Mouse (Mus musculus) forebrain, embryonic 16.5 days (tissue): Measurements from ENCODE around the gene Rai14. TPM values are rescaled to one million over a fixed set of nuclear protein-coding genes. Genes with fewer than 3 reads are reported as not detected.
"Not testable (repeated sequence)": the region's sequence is repeated elsewhere in the genome, so short reads cannot be mapped to it uniquely, and the experiment has no call there.

Experiments used
- ATAC-seq: fragments of 200-750 bp; cut with Nextera tagmentation; 2 replicates; pipeline ENCODE4 v1.8.0; 2017; ENCODE audit warnings: mild to moderate bottlenecking, moderate library complexity
- H3K27ac ChIP-seq: fragments of 300-500 bp; sonication (generic); 2 replicates; pipeline ENCODE4 v1.5.1; 2014; ENCODE audit warnings: low read length, control low read depth
- H3K27me3 ChIP-seq: fragments of 300-500 bp; sonication (generic); replicated peaks from 2 replicates; pipeline ENCODE4 v1.6.1; 2014; ENCODE audit warnings: low read length; ENCODE audit not compliant: control insufficient read depth, insufficient read depth
- H3K36me3 ChIP-seq: fragments of 300-500 bp; sonication (generic); 2 replicates; pipeline ENCODE4 v1.6.1; 2014; ENCODE audit not compliant: control insufficient read depth, insufficient read depth
- H3K4me1 ChIP-seq: fragments of 300-500 bp; sonication (generic); replicated peaks from 2 replicates; pipeline ENCODE4 v1.6.1; 2014; ENCODE audit warnings: low read length; ENCODE audit not compliant: control insufficient read depth, insufficient read depth
- H3K4me2 ChIP-seq: fragments of 300-500 bp; sonication (generic); 2 replicates; pipeline ENCODE4 v1.6.1; 2014; ENCODE audit warnings: mild to moderate bottlenecking, low read length, control low read depth
- H3K4me3 ChIP-seq: fragments of 300-500 bp; sonication (generic); replicated peaks from 2 replicates; pipeline ENCODE4 v1.5.1; 2014; ENCODE audit warnings: mild to moderate bottlenecking, low read length, control low read depth
- H3K9ac ChIP-seq: fragments of 300-500 bp; sonication (generic); replicated peaks from 2 replicates; pipeline ENCODE4 v1.6.1; 2014; ENCODE audit warnings: low read depth, low read length, control low read depth
- H3K9me3 ChIP-seq: fragments of 300-500 bp; sonication (generic); 2 replicates; pipeline ENCODE4 v1.6.1; 2016; ENCODE audit warnings: low read length; ENCODE audit not compliant: control insufficient read depth
- WGBS: fragments of 180-500 bp; shearing (Covaris S2); extraction: QIAGEN DNeasy Blood & Tissue Kit; methylation state at CpG from one replicate; pipeline ENCODE4 v1.1.7; 2014; 5-methylcytosine and 5-hydroxymethylcytosine counted together
- polyA plus RNA-seq: library from polyadenylated mRNA; unstranded; fragments of >200 nt; fragmentation: Nextera tagmentation; extraction: Ambion mirVana; gene quantifications from 2 replicates; pipeline ENCODE4 v1.2.1, GENCODE M21; 2015

Gene Rai14
- polyA plus RNA-seq, 1 experiment from 2014 or later = 33.3 TPM

DNA sequence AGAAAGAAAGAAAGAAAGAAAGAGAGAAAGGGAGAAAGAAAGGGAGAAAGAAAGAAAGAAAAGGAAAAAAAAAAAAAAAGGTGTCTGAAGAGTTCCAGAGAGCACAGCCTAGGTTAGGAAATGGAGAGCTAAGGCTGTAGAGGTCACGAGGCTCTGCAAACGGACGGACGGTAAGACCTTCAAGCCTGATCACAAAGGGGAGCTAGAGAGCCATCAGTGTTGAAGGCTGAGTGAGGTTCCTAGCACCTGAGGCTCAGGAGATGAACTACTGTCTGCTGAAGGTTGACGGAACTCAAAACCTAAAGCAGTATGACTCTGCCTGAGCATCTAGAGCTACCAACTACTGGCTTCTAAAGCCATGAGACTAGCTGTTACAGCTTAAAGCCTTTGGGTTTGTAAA is 179.8 kb downstream of the Rai14 start:
- no peak for ATAC-seq
- no peaks in the 10 kb centered on the region for H3K36me3 ChIP-seq
- no peak overlapping the region for H3K27ac ChIP-seq
- no peaks in the 10 kb centered on the region for H3K9me3 ChIP-seq
- H3K4me1 ChIP-seq = no peaks in the 10 kb centered on the region
- no peaks in the 10 kb centered on the region for H3K27me3 ChIP-seq
- WGBS = 83% methylated on average over 5 of the region's 5 CpGs
- no peak overlapping the region for H3K4me2 ChIP-seq
- no peak overlapping the region for H3K9ac ChIP-seq
- no peak overlapping the region for H3K4me3 ChIP-seq

DNA sequence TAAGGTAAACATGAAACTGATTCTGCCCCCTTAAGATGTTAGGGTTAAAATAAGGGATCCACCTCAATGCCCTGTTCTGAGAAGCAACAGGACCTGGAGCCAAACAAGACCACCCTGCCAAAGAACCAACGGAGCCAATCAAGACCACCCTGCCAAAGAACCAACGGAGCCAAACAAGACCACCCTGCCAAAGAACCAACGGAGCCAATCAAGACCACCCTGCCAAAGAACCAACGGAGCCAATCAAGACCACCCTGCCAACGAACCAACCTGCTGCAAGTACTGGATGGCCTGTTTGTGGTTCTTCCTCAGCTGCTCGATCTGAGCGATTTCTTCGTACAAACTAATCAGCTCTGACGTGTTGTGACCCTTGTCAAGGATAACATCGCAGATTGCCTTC is 181.1 kb downstream of the Rai14 start:
- not testable (repeated sequence) for H3K9me3 ChIP-seq, H3K27ac ChIP-seq

DNA sequence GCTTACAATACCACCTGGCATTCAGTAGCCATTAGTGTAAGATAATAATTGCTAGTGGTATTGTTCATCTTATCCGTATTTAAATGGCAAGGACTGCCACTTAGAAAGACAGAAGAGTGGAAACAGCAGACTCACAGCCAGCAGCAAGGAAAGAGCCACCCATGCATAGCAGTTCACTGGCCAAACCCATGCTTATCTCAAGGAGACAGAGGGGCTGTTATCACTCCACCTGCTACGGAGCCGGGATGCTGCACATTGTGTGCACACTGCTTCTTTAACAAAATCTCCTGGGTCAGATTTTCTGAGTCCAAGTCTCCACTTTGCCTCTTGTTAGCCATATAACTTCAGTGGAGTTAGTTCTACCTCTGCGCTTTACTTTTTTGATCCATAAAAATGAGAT is 183.1 kb downstream of the Rai14 start:
- no peak overlapping the region for H3K9ac ChIP-seq
- H3K27ac ChIP-seq = no peak overlapping the region
- no peaks in the 10 kb centered on the region for H3K4me1 ChIP-seq
- no peak overlapping the region for H3K4me3 ChIP-seq
- no peak overlapping the region for H3K4me2 ChIP-seq
- H3K9me3 ChIP-seq = no peaks in the 10 kb centered on the region
- ATAC-seq = no peak
- H3K36me3 ChIP-seq = no peaks in the 10 kb centered on the region
- 89% methylated on average over 4 of the region's 4 CpGs for WGBS
- H3K27me3 ChIP-seq = no peaks in the 10 kb centered on the region

More for the DNA sequence above, 181.1 kb downstream of the Rai14 start:
- not testable (repeated sequence) for ATAC-seq, H3K36me3 ChIP-seq, H3K4me1 ChIP-seq, H3K4me2 ChIP-seq, H3K4me3 ChIP-seq, H3K27me3 ChIP-seq, H3K9ac ChIP-seq
- 80% methylated on average over 10 of the region's 10 CpGs for WGBS

DNA sequence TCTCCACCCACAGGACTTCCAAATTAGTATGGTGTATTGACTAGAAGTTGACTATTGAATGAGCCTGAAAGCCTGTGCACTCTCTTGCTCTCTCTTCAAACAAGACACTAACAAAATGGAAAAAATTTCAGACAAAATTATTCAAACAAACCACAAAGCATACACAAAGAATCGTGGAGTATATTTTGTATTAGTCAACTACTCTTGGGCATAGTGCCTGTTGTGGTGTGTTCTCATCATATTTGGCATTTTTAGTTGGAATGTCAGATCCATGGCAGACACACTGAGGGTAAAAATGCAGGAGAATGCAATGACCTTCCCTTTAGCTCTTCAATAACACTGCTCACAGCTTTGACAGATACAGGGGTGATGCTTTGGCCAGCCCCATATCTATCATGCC is 188.5 kb downstream of the Rai14 start:
- H3K27me3 ChIP-seq = no peaks in the 10 kb centered on the region
- no peak overlapping the region for H3K27ac ChIP-seq
- H3K4me1 ChIP-seq = no peaks in the 10 kb centered on the region
- no peak for ATAC-seq
- H3K4me2 ChIP-seq = no peak overlapping the region
- no peaks in the 10 kb centered on the region for H3K9me3 ChIP-seq
- H3K9ac ChIP-seq = no peak overlapping the region
- no peak overlapping the region for H3K4me3 ChIP-seq
- WGBS = 82% methylated on average over 1 of the region's 1 CpGs
- no peaks in the 10 kb centered on the region for H3K36me3 ChIP-seq

Other genes starting within 250 kb of the Rai14 start
- gene Dnajc21, start 244.1 kb downstream of the Rai14 start, polyA plus RNA-seq = 7.5 and 9.9 TPM in 2 replicates
- 67.6 and 77.0 TPM in 2 replicates for gene Brix1, start 228.7 kb downstream of the Rai14 start, polyA plus RNA-seq
- 26.9 and 31.0 TPM in 2 replicates for gene Rad1, start 228.6 kb downstream of the Rai14 start, polyA plus RNA-seq
- gene Ttc23l, start 156.0 kb downstream of the Rai14 start, polyA plus RNA-seq = not detected in 2 replicates
- 0.18 and 1.8 TPM in 2 replicates for gene C1qtnf3, start 237.7 kb upstream of the Rai14 start, polyA plus RNA-seq